Mouse (Mus musculus) thymus, postnatal 10 days (tissue): ENCODE data around the gene Osbpl2.

ENCODE experiments used
- DNase-seq, 2 experiments: peaks; one replicate each; pipeline ENCODE4 v3.0.0; 2021; ENCODE audit warnings: low spot score in 2 of 2

Gene Osbpl2

DNA sequence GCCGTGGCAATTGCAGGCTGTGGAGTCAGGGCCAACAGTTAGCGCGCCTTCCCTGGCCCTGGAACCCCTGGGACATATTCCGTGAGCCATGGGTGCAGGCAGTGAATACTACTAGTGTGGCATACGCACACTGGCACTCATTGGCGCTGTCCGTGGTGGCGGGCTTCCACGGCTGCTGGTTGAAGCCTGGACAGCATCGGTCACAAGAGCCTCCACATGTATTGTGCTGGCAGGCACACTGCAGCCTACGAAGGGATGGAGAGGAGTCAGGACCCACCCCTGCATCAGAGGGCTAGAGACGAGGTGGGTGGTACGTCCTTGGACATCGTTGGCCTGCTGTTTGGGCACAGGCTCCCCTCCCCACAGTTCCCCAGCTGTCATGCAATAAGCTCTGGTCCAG, 83.2 kb downstream of the Osbpl2 start:
- DNase-seq, result no peak

DNA sequence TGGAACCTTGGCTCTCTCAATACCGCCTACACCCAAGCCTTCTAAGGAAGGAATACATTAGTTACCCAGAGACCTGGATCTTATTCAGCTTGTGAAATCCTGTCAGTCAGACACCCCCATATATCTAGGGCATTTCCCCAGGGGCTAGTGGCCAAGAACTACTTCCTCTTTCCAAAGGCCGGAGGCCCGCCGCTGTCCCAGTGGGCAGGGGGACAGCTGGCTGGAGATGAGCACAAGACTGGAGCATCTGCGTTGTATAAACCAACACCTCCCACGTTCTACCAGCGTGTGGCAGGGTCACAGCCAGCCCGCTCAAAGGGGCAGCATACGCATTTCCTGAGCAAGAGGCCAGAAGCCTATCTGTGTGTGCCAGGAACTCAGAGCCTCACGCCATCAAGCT, 83.7 kb downstream of the Osbpl2 start:
- DNase-seq, result no peak

GRCm38 (mm10) chr2:180204501-180204900, 85.4 kb downstream of the Osbpl2 start:
- no peak for DNase-seq

- no peak for DNase-seq
These were observed 86.2 kb downstream of the Osbpl2 start for GRCm38 (mm10) chr2:180205083-180205955.

DNA sequence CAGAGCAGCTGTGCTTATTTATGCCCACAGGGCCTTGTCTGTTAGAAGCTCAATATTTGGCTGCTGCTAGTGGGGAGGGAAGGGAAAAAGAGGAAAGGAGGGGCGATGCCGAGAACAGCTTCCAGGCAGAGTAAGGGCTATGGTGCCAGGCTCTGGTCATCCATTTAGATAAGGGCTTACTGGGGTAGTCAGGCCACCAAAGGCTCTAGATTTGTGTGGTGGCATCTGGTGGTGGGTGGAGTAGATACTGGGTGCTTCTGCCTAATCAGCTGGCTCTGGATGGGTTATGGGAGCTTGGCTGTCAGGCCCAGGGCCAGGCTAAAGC, 86.8 kb downstream of the Osbpl2 start:
- no peak for DNase-seq

DNA sequence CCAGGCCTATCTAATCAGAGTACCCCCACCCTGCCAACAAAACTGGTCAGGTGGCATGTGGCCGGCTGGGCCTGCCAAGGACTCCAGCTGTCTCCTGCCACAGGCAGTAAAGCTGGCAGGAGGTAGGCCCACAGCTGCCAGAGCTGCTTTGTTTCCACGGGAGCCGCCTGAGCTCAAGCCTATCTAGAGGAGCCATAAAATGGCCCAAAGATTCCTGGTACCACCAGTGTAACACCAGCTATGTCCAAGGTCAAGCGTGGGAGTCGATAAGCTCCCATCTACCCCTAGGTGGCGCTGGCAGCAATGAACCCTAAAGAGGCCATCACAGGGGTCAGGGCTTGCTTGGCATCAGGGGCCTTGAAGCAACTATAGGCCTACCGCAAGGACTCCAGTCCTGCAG, 88.7 kb downstream of the Osbpl2 start:
- DNase-seq, result no peak

DNA sequence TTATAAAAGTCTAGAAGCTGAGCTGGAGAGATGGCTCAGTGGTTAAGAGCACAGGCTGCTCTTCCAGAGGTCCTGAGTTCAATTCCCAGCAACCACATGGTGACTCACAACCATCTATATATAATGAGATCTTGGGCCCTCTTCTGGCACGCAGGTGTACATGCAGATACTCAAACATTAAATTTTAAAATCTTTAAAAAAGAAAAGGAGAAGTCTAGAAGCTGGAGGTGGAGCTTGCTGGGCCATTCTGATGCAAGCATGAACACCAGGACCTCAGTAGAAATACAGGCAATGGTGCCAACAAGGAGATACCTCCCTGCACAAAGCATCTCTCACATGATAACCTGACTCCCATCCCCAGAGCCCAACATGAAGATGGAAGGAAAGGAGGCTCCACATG, 89.9 kb downstream of the Osbpl2 start:
- DNase-seq, result no peak

- DNase-seq, result no peak
These were observed 93.1 kb downstream of the Osbpl2 start for GRCm38 (mm10) chr2:180212255-180212654.
